Mouse (Mus musculus): Measurements from ENCODE around the gene Rhox3a2. TPM values are rescaled to one million over a fixed set of nuclear protein-coding genes. Genes with fewer than 3 reads are reported as not detected.
"Not testable (repeated sequence)": the region's sequence is repeated elsewhere in the genome, so short reads cannot be mapped to it uniquely, and the experiment has no call there.

The Rhox3a2 gene
- not detected in 2 replicates for polyA plus RNA-seq (2012; rRNA removed)

- H3K27me3 ChIP-seq (ENCODE audit: control insufficient read depth, insufficient read depth, low read length); H3K36me3 ChIP-seq (ENCODE audit: control insufficient read depth, insufficient read depth, low read length); H3K4me3 ChIP-seq (ENCODE audit: extremely low read depth, insufficient read depth, insufficient read length); H3K4me1 ChIP-seq (ENCODE audit: control insufficient read depth, insufficient read depth, insufficient read length); H3K27ac ChIP-seq (ENCODE audit: insufficient read depth, low read length); DNase-seq (ENCODE audit: low read depth in 1 of 2, low spot score in 2 of 2): not testable (repeated sequence)
- no CpG with 5 or more reads among the region's 1 CpGs for WGBS
Measured at GRCm38 (mm10) chrX:37379728-37380127, at the start of gene Rhox3a2. Gene Rhox3a2, plus strand, starts transcription at chrX:37380028.

DNA sequence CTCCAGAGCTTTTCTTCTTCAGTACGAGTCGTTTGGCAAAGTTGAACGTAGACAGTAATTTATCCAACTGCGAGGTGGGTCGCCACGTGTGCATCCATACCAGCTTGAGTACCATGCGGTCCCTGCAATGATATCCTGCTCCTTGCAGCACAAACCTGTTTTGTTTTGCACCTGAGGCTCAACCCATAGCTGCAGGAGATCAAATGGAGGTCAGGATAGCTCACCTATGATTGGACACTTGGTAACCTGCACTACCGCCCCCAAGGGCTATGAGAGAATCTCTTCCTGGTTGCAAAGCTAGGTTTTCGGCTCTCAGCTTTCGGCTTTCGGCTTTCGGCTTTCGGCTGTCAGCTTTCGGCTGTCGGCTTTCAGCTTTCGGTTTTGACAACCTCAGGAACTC lies 10.7 kb downstream of the Rhox3a2 start, which contains the start of gene Rhox4a2:
Rhox4a2 (plus strand) TSS at position 301 of the 400 bp plus-strand sequence.
- H3K4me1 ChIP-seq (ENCODE audit: control insufficient read depth, insufficient read depth, insufficient read length); H3K27me3 ChIP-seq (ENCODE audit: control insufficient read depth, insufficient read depth, low read length); DNase-seq (ENCODE audit: low read depth in 1 of 2, low spot score in 2 of 2); H3K27ac ChIP-seq (ENCODE audit: insufficient read depth, low read length); H3K4me3 ChIP-seq (ENCODE audit: extremely low read depth, insufficient read depth, insufficient read length); H3K36me3 ChIP-seq (ENCODE audit: control insufficient read depth, insufficient read depth, low read length): not testable (repeated sequence)
- 91% methylated on average over 8 of the region's 16 CpGs for WGBS

DNA sequence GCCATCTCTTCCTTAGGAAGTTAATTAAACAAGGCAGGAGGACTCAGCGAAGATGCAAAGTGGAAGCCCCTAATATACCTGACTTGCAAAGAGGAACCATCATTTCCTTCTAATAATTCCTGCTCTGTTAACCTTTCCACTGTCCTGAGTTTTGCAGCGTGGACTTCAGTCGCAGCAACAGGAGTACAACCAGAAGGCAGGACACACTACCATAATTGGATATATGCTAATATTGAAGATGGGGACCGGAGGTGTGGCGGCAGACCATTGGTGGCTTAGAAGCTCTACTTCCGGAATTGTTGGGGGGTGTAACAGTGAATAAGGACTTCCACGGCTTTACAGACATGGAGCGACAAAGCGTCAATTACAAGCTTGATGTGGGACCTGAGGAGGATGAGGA lies 31.9 kb downstream of the Rhox3a2 start, which contains the start of gene Rhox2b:
Rhox2b (plus strand) TSS at position 301 of the 400 bp plus-strand sequence.
- not testable (repeated sequence) for H3K4me3 ChIP-seq (ENCODE audit: extremely low read depth, insufficient read depth, insufficient read length); H3K27me3 ChIP-seq (ENCODE audit: control insufficient read depth, insufficient read depth, low read length); H3K27ac ChIP-seq (ENCODE audit: insufficient read depth, low read length); H3K36me3 ChIP-seq (ENCODE audit: control insufficient read depth, insufficient read depth, low read length); DNase-seq (ENCODE audit: low read depth in 1 of 2, low spot score in 2 of 2); H3K4me1 ChIP-seq (ENCODE audit: control insufficient read depth, insufficient read depth, insufficient read length)
- no CpG with 5 or more reads among the region's 9 CpGs for WGBS

GRCm38 (mm10) chrX:37432194-37432593 lies 52.4 kb downstream of the Rhox3a2 start, which contains the start of gene Rhox4b:
Gene Rhox4b, plus strand, starts transcription at chrX:37432494.
- not testable (repeated sequence) for DNase-seq (ENCODE audit: low read depth in 1 of 2, low spot score in 2 of 2); H3K4me1 ChIP-seq (ENCODE audit: control insufficient read depth, insufficient read depth, insufficient read length); H3K4me3 ChIP-seq (ENCODE audit: extremely low read depth, insufficient read depth, insufficient read length); H3K27me3 ChIP-seq (ENCODE audit: control insufficient read depth, insufficient read depth, low read length); H3K27ac ChIP-seq (ENCODE audit: insufficient read depth, low read length); H3K36me3 ChIP-seq (ENCODE audit: control insufficient read depth, insufficient read depth, low read length)
- 92% methylated on average over 14 of the region's 15 CpGs for WGBS

Other genes starting within 250 kb of the Rhox3a2 start
- not detected in 2 replicates for gene Akap14, start 211.2 kb upstream of the Rhox3a2 start, polyA plus RNA-seq (2012; rRNA removed)
- 62.4 and 91.4 TPM in 2 replicates for gene Ndufa1, start 188.9 kb upstream of the Rhox3a2 start, polyA plus RNA-seq (2012; rRNA removed)
- gene Rnf113a1, start 188.8 kb upstream of the Rhox3a2 start, polyA plus RNA-seq (2012; rRNA removed) = 1.6 and 1.8 TPM in 2 replicates
- gene Gm9, start 169.0 kb upstream of the Rhox3a2 start, polyA plus RNA-seq (2012; rRNA removed) = not detected in 2 replicates
- gene Rhox1, start 157.8 kb upstream of the Rhox3a2 start, polyA plus RNA-seq (2012; rRNA removed) = not detected in 2 replicates
- gene Rhox2a, start 135.1 kb upstream of the Rhox3a2 start, polyA plus RNA-seq (2012; rRNA removed) = not detected in 2 replicates
- gene Rhox3a, start 130.1 kb upstream of the Rhox3a2 start, polyA plus RNA-seq (2012; rRNA removed) = not detected in 2 replicates
- gene Rhox4a, start 114.7 kb upstream of the Rhox3a2 start, polyA plus RNA-seq (2012; rRNA removed) = not detected in 2 replicates
- not detected in 2 replicates for gene Rhox4a2, start 10.8 kb downstream of the Rhox3a2 start, polyA plus RNA-seq (2012; rRNA removed)
- not detected in 2 replicates for gene Rhox2b, start 32.0 kb downstream of the Rhox3a2 start, polyA plus RNA-seq (2012; rRNA removed)
- not detected in 2 replicates for gene Rhox4b, start 52.5 kb downstream of the Rhox3a2 start, polyA plus RNA-seq (2012; rRNA removed)
- gene Rhox2c, start 73.7 kb downstream of the Rhox3a2 start, polyA plus RNA-seq (2012; rRNA removed) = not detected in 2 replicates
- gene Rhox3c, start 78.6 kb downstream of the Rhox3a2 start, polyA plus RNA-seq (2012; rRNA removed) = not detected in 2 replicates
- not detected in 2 replicates for gene Rhox4c, start 100.3 kb downstream of the Rhox3a2 start, polyA plus RNA-seq (2012; rRNA removed)
- gene Rhox2d, start 113.4 kb downstream of the Rhox3a2 start, polyA plus RNA-seq (2012; rRNA removed) = not detected in 2 replicates
- not detected in 2 replicates for gene Rhox4d, start 134.3 kb downstream of the Rhox3a2 start, polyA plus RNA-seq (2012; rRNA removed)
- not detected in 2 replicates for gene Rhox2e, start 150.4 kb downstream of the Rhox3a2 start, polyA plus RNA-seq (2012; rRNA removed)
- gene Rhox3e, start 162.0 kb downstream of the Rhox3a2 start, polyA plus RNA-seq (2012; rRNA removed) = not detected in 2 replicates
- not detected in 2 replicates for gene Rhox4e, start 177.4 kb downstream of the Rhox3a2 start, polyA plus RNA-seq (2012; rRNA removed)
- not detected in 2 replicates for gene Rhox2f, start 191.4 kb downstream of the Rhox3a2 start, polyA plus RNA-seq (2012; rRNA removed)
- gene Rhox3f, start 201.0 kb downstream of the Rhox3a2 start, polyA plus RNA-seq (2012; rRNA removed) = not detected in 2 replicates
- gene Rhox4f, start 227.7 kb downstream of the Rhox3a2 start, polyA plus RNA-seq (2012; rRNA removed) = not detected in 2 replicates
- not detected in 2 replicates for gene Rhox3g, start 248.6 kb downstream of the Rhox3a2 start, polyA plus RNA-seq (2012; rRNA removed)

Data from spleen, adult 2 months (tissue).